Mouse (Mus musculus) liver, embryonic 14.5 days (tissue): Measurements from ENCODE around the gene Gm15319. TPM values are rescaled to one million over a fixed set of nuclear protein-coding genes. Genes with fewer than 3 reads are reported as not detected.
"Not testable (repeated sequence)": the region's sequence is repeated elsewhere in the genome, so short reads cannot be mapped to it uniquely, and the experiment has no call there.

Experiments
- ATAC-seq: fragments of 200-750 bp; cut with Nextera tagmentation; 2 replicates; pipeline ENCODE4 v1.8.0; 2017; ENCODE audit warnings: moderate number of reproducible peaks, mild to moderate bottlenecking, moderate library complexity; ENCODE audit not compliant: insufficient read depth
- DNase-seq, 3 experiments: peaks; one replicate each; pipeline ENCODE4 v3.0.0-alpha.2; 2012 to 2013; ENCODE audit warnings: low read depth in 3 of 3, low spot score in 3 of 3
- H3K27ac ChIP-seq: fragments of 300-500 bp; sonication (generic); 2 replicates; pipeline ENCODE4 v1.5.1; 2014; ENCODE audit warnings: moderate library complexity, mild to moderate bottlenecking, control low read depth, inconsistent platforms
- H3K27me3 ChIP-seq: fragments of 300-500 bp; sonication (generic); 2 replicates; pipeline ENCODE4 v1.6.1; 2014; ENCODE audit warnings: mild to moderate bottlenecking, low read length, moderate library complexity; ENCODE audit not compliant: control insufficient read depth, insufficient read depth
- H3K36me3 ChIP-seq: fragments of 300-500 bp; sonication (generic); replicated peaks from 2 replicates; pipeline ENCODE4 v1.6.1; 2014; ENCODE audit warnings: low read depth; ENCODE audit not compliant: control insufficient read depth, insufficient read depth
- H3K4me1 ChIP-seq, 2 experiments: fragments of 200-500 bp in 1 of 2; fragments of 300-500 bp in 1 of 2; sonication (generic) in 1 of 2; replicated peaks; 2 replicates each; pipeline ENCODE4 v1.6.1; 2012 to 2014; ENCODE audit warnings: antibody characterized with exemption in 1 of 2, inconsistent platforms in 1 of 2, low read length in 1 of 2; ENCODE audit not compliant: control insufficient read depth in 2 of 2, insufficient read depth in 2 of 2
- H3K4me2 ChIP-seq: fragments of 300-500 bp; sonication (generic); 2 replicates; pipeline ENCODE4 v1.6.1; 2014; ENCODE audit warnings: low read depth, mild to moderate bottlenecking, control low read depth, moderate library complexity
- H3K4me3 ChIP-seq, 2 experiments: fragments of 200-500 bp in 1 of 2; fragments of 300-500 bp in 1 of 2; sonication (generic) in 1 of 2; 2 replicates each; pipeline ENCODE4 v1.5.1; 2012 to 2014; ENCODE audit warnings: low read depth in 2 of 2, low read length in 2 of 2, mild to moderate bottlenecking in 2 of 2, control low read depth in 1 of 2, inconsistent platforms in 1 of 2, moderate library complexity in 1 of 2; ENCODE audit not compliant: insufficient read depth in 1 of 2
- H3K9ac ChIP-seq: fragments of 300-500 bp; sonication (generic); replicated peaks from 2 replicates; pipeline ENCODE4 v1.6.1; 2014; ENCODE audit warnings: mild to moderate bottlenecking, control low read depth, moderate library complexity
- H3K9me3 ChIP-seq: fragments of 300-500 bp; sonication (generic); 2 replicates; pipeline ENCODE4 v1.6.1; 2016; ENCODE audit warnings: low read length, mixed read lengths; ENCODE audit not compliant: control insufficient read depth
- WGBS: fragments of 180-500 bp; shearing (Covaris S2); extraction: QIAGEN DNeasy Blood & Tissue Kit; methylation state at CpG from one replicate; pipeline ENCODE4 v1.1.7; 2014; ENCODE audit not compliant: insufficient replicate concordance; 5-methylcytosine and 5-hydroxymethylcytosine counted together
- polyA plus RNA-seq, 2 experiments: library from polyadenylated mRNA; depleted of rRNA in 1 of 2; stranded (reverse) in 1 of 2; unstranded in 1 of 2; fragments of >200 nt; fragmentation: Nextera tagmentation in 1 of 2; extraction: Ambion mirVana in 1 of 2; gene quantifications; 2 replicates each; pipeline versions ENCODE4 v1.2.1 to v1.2.3; 2012 to 2014

Gene Gm15319
- polyA plus RNA-seq, 2 experiments, result not detected

DNA sequence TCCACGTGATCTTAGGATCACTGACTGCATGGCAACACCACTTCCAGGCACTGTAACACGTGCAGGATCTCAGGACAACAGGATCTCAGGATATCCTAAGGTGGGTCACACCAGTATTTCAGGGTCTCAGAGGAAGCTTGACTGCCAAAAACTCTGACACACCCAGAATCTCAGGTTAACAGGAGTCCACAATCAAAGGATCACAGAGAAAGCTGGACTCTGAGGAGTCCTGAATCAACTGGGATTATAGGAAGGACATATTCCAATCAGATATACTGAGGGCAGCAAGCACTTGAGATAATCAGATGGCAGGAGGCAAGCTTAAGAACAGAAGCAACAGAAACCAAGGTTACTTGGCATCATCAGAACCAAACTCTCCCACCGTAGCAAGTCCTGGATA is 12.7 kb upstream of the Gm15319 start:
- H3K4me3 ChIP-seq, ATAC-seq, H3K4me1 ChIP-seq, DNase-seq, H3K27me3 ChIP-seq, H3K4me2 ChIP-seq, H3K27ac ChIP-seq, H3K36me3 ChIP-seq, H3K9me3 ChIP-seq, H3K9ac ChIP-seq: not testable (repeated sequence)
- no CpG with 5 or more reads among the region's 3 CpGs for WGBS

DNA sequence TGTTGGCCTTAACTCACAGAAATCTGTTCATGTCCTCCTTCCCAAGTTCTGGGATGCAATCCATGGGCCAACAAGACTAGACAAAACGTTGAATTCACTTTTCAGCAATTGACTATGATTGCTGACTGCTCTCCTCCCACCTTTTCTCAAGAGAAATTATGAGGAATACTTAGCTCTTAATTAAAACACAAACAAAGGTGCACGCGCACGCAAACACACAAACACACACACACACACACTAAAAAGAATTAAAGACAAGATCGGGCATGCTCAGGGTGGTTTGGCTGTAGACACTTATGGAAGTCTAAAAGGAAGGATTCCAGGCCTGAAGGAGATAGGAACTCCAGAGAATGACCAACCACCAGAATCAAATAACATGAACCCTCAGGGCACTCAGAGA is 6.6 kb downstream of the Gm15319 start:
- H3K4me3 ChIP-seq, ATAC-seq, DNase-seq, H3K36me3 ChIP-seq, H3K4me2 ChIP-seq, H3K27ac ChIP-seq, H3K27me3 ChIP-seq, H3K9ac ChIP-seq, H3K4me1 ChIP-seq, H3K9me3 ChIP-seq: not testable (repeated sequence)
- 59% methylated on average over 5 of the region's 5 CpGs for WGBS

DNA sequence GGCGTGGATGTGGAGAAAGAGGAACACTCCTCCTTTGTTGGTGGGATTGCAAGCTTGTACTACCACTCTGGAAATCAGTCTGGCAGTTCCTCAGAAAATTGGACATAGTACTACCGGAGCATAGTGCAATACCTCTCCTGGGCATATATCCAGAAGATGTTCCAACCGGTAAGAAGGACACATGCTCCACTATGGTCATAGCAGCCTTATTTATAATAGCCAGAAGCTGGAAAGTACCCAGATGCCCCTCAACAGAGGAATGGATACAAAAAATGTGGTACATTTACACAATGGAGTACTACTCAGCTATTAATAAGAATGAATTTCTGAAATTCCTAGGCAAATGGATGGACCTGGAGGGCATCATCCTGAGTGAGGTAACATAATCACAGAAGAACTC is 9.4 kb downstream of the Gm15319 start:
- H3K4me3 ChIP-seq, DNase-seq, H3K27me3 ChIP-seq, H3K27ac ChIP-seq, H3K4me2 ChIP-seq, H3K9me3 ChIP-seq, ATAC-seq, H3K36me3 ChIP-seq, H3K4me1 ChIP-seq, H3K9ac ChIP-seq: not testable (repeated sequence)
- 78% methylated on average over 1 of the region's 3 CpGs for WGBS

DNA sequence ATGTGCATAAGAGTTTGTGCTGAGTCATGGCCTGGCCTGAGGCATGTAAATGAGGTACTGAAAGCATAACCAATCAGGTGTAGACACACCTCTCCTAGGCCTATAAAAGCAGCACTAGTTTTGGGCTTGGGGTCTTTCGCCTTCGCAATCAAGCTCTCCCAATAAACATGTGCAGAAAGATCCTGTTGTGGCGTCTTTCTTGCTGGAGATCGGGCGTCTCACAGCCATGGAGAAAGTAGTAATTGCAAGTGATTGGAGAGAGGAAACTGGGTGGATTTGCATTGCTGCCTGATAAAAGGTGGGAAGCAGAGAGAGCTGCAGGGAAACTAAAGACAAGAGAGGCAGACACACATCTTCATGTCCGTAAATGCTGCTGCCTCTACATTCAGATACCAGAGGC is 60.3 kb downstream of the Gm15319 start:
- not testable (repeated sequence) for H3K9ac ChIP-seq, DNase-seq, H3K27ac ChIP-seq, H3K4me1 ChIP-seq, H3K36me3 ChIP-seq, H3K27me3 ChIP-seq, H3K4me3 ChIP-seq, H3K9me3 ChIP-seq, ATAC-seq, H3K4me2 ChIP-seq
- WGBS, result 75% methylated on average over 5 of the region's 6 CpGs

DNA sequence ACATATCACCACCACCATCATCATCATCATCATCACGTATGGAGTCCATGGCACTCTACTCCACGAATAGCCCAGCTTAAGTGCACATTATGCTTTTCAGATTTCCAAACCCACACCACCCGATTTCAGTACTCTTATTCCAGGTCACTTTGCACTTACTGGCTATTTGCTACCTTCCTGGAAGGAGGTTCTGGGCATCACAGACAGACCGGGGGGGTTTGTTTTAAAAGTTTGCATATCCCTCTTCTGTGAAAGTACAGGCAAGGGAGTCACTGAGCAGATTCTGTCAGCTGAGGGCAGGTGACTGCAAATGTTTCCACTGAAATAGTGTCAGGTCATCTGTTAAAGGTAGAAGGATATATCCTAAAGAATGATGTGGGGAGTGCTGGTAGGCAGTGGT is 63.0 kb downstream of the Gm15319 start:
- H3K9me3 ChIP-seq, H3K27ac ChIP-seq, H3K9ac ChIP-seq, DNase-seq, H3K27me3 ChIP-seq, H3K4me2 ChIP-seq, ATAC-seq, H3K36me3 ChIP-seq, H3K4me1 ChIP-seq, H3K4me3 ChIP-seq: not testable (repeated sequence)
- WGBS, result 45% methylated on average over 4 of the region's 4 CpGs

DNA sequence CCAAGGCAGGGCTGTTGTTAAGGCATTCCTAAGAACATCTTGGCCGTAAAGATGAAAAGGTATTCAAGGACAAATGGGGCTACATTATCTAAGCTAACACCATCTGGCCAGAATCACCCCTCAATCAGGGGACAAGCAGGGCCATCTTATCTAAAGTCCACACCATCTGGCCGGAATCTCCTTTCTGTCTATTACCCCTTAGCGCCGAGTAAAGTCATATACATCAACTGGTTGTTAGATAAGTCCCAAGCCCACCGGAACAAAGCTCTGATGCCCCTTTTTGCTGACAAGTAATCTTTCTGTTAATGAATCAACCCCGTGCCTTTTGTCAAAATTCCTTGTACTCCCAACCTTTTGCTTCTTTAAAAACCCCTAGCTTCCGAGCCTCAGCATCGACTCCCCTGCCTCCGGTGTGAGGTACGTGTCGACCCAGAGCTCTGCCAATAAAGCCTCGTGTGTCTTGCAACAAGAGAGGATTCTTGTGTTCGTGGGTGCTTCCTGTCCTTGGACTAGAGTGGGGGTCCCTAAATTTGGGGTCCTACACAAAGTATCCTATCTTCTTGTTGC is 65.0 kb downstream of the Gm15319 start:
- DNase-seq, H3K36me3 ChIP-seq, H3K27me3 ChIP-seq, H3K4me1 ChIP-seq, H3K4me2 ChIP-seq, H3K9ac ChIP-seq, H3K9me3 ChIP-seq, H3K27ac ChIP-seq, ATAC-seq, H3K4me3 ChIP-seq: not testable (repeated sequence)
- WGBS, result 63% methylated on average over 11 of the region's 13 CpGs
